Mouse (Mus musculus): ENCODE measurements around the gene Ephb1. TPM values are rescaled to one million over a fixed set of nuclear protein-coding genes. Genes with fewer than 3 reads are reported as not detected.

Gene Ephb1
- total RNA-seq, 2 experiments from 2014 or later: 47.3 to 50.4 TPM

DNA sequence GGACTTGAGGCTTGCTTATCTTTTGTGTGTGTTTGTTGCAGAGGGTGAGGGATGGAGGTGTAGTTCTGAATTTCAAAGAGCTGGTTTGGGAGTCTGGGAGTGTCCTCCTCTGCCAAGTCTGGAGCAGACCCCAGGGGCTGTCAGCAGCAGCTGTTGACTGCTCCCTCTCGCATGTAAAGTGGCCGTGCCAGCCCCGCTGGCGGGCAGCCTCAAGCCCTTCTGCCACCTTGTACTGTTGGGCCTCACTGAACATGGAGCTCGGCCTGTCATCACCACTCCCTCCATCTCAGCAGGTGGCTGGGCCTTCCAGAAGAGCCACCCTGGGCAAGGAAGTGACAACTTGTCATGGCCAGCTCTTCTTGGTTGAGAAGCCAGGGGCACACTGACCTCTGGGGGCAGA lies 415.5 kb downstream of the Ephb1 start:
- intact Hi-C loops (cut with DNase I): no loop called here
- DNase-seq: peak; percentile 99

DNA sequence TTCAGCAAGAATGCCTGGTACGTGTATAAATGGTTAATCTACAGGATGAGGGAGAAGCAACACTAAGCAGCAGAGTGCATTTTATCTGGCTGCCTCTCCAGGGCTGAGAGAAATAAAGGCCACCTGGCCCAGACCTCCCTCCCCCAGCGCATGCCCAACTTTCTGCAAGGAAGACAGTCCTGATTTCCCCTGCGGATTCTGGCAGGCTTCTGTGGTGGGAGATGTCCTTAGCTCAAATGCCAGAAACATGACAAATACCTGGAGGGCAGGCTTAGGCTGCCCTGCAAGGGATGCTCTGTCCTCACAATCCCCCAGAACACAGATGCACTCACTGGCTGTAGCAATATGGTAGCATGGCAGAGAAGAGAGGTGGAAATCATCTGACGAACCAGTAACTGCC lies 416.4 kb downstream of the Ephb1 start:
- peak; percentile 77 for DNase-seq
- intact Hi-C loops (cut with DNase I): no loop called here

DNA sequence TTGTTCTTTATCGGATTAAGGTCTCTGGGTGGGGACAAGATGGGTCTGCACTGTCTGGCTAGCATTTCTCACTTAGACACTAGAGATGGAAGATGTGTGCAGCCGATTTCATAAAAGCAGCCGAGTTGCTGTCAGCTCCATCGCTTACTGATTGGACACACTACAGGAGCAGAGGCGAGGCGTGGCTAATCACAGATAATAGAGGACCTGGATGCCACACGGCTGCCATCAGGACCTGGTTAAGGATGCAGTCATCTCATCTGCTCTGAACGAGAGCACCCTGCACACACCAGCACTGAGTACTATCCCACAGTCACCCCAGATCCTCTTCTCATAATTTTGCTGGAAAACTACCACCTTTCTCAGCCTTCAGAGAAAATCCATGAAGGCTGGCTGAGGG lies 419.6 kb downstream of the Ephb1 start:
- intact Hi-C loops (cut with DNase I): no loop called here

DNA sequence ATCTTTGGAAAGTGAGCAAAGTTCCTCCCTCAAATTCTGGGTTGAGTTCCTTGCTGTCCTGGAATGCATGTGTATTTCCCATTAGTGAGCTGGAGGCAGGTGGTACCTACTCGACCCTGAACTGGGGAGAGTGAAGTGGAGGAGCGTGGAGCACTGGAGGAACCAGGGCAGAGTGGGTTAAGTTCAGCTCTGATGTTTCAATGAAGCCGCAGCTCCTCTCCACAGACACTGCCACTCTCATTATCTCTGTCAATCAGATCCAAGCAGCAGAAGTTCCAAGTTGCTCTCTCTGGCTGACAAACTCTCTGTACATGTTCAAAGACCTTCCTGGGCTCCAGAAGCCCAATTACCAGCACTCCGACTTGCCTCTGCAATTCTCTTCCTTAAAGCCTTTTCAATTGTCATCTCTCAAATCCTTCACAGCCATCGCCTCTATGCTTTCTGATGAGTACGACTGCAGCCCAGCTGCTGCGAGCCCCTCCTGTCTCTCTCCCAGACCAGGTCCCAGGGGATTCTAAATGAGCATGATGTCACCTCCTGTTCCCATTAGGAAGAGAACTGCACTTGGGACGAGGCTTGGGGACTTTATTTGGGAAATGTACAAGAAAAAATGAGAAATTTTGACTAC lies 420.4 kb downstream of the Ephb1 start:
- peak; percentile 35 for DNase-seq
- intact Hi-C loops (cut with DNase I): no loop called here

More for the DNA sequence above, 419.6 kb downstream of the Ephb1 start:
- peak; percentile 26 for DNase-seq

DNA sequence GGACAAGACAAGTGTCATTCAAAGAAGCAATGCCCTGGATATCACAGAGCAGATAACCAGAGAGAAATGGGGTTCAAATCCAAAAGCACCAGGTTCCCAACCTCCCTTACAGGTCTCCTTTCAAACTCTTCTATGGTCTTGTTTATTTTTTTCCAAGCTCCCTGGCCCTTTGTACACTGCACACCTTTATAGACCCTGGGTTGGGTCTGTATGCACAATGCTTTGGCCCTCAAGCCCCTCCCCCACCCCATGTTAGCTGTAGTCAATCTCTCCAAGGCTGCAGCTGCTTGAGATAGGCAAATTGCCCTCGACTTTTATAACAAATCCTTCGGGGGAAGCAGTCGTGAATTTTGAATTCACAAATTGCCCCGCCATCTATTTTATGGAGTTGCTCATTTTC lies 429.7 kb downstream of the Ephb1 start:
- DNase-seq: no peak
- intact Hi-C loops (cut with DNase I): no loop called here

DNA sequence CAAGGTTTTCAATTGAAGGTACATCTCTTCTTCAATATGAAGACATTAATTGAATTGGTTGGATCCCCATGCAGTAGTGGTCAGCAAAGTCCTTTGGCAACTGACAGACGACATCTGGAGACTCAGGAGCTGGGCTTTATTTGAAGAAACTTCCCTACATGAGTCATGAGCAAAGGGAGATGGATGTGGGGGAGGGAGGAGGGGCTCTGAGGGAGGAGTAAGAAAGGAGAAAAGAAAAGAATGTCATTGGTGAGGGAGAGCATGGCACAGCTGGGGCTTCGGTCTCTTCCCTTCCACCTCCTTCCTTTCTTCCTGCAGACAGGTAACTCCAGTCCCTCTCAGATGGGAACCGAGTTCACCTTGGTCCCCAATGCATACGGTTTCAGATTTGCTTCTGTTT lies 431.6 kb downstream of the Ephb1 start:
- DNase-seq: no peak
- intact Hi-C loops (cut with DNase I): no loop called here

DNA sequence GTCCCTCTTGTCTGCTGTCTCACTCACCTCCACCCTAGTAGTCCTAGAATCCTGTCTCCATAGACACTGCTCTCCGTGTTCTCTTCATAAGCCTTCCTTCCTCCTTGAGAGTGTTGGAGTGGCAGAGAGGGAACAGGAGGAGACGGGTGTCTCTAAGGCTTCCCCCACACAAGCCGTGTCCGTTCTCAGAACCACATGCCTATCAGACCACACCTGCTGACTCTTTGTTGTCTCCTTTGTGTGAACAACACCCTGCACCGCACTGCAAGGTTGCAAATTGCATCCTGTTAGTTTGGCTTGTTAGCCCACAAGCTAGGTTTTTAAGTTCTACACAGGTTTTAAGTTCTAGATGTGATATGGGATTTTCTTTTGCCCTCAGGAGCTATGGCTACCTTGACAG lies 435.2 kb downstream of the Ephb1 start:
- intact Hi-C loops (cut with DNase I): no loop called here
- no peak for DNase-seq

DNA sequence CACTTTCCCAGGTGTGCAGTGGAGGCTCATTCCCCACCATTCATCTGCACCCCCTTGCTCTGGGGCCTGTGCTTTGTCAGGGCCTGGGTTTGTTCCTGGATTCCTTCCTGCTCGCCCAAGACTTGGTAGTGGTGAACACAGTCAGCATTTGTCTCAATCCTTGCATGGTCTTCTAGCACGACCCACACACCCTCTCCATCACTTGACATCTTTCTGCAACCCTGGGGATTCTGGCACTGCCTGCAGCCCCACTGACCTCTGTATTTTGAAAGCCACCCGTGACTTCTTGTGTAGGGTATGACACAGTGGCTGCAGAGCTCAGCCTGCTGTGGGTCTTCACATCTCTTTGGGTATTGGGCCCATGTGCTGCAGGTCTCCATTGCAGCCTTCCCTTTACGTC lies 435.7 kb downstream of the Ephb1 start:
- intact Hi-C loops (cut with DNase I): no loop called here
- DNase-seq: no peak

DNA sequence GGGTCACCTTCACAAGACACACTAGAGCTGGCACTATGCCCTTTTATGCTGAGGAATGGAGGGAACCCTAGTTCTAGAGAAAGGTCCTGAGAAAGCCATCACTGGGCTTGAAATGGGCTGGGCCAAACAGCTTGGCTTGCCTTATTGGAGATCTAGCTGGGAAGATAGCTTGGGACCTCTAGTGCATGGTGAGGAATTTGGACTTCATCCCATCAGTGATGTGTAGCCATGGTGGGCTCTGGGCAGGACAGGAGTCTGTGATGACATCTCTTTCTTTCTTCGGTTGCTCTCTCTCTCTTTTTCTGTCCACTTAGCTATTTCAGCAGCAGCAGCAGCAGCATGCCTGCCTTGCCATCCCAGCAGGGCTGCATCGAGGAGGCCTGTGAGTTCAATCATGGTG lies 439.4 kb downstream of the Ephb1 start:
- DNase-seq: no peak
- intact Hi-C loops (cut with DNase I): no loop called here

DNA sequence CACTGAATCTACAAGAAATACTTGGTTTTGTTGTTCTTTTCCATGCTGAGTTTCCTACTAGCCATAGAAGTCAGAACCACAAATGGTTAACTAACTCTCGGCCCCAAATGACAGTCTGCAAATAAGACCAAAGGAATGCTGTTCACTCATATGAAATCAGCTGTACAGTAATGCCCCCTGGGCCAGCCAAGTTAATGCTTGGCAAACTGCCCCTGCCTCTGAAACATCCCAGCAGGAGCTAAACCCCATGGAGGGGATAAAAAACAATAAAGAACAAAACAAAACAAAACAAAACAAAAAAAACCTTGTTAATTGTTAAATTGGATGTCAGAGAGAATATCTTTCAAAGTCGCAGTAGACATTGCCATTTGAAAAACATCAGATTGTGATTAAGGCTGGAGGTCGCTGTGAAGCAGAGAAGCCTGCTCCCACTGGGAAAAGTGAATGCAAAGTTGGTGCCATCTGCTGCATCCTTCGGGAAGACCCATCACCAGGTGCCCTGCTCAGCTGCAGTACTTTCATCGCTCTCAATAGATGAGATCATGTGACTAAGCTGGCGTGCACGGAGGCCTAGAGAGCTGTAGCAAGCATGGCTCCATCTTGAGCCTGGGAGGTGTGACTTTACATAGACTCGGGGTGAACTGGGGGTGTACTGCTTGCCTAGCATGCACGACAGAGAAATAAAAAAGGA lies 443.2 kb downstream of the Ephb1 start:
- intact Hi-C loops (cut with DNase I): no loop called here
- DNase-seq: peak; percentile 58

DNA sequence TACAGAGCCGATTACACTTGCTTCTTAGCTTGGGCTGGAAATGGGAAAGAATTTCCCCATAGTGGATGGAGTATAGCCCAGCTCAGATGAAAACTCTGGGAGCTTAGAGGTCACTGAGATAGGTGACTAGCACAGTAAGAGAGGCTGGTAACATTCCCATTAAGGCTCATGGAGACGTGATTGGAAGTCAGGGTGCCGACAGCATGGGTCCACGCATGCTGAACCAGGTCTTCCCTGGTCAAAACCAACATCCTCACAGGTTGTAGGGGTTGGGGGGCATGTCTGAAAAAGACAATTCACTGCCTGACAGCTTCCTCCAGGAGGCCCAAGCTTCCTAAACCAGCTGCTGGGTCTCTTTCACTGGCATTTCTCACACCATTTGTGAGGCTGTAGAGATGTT lies 445.0 kb downstream of the Ephb1 start:
- intact Hi-C loops (cut with DNase I): no loop called here
- DNase-seq: no peak

DNA sequence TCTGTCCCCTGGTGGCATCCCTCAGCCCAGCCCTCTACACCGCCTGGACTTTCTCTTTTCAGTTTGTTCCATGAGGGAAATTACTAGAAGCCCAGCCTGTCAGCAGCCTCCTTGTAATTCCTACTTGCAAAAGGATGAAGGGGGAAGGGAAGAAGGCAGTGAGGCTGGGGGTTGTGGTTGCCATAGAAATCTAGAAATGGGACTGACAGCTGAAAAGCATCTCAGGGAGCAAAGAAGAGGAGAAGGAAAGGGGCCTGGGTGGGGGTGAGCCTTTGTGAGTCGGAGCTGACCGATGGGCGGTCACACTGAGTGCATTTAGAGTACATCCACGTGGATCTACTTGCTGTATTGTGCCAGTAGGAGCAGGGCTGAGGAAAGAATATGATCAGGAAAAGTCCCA lies 445.6 kb downstream of the Ephb1 start:
- DNase-seq: peak; percentile 36
- intact Hi-C loops (cut with DNase I): no loop called here

DNA sequence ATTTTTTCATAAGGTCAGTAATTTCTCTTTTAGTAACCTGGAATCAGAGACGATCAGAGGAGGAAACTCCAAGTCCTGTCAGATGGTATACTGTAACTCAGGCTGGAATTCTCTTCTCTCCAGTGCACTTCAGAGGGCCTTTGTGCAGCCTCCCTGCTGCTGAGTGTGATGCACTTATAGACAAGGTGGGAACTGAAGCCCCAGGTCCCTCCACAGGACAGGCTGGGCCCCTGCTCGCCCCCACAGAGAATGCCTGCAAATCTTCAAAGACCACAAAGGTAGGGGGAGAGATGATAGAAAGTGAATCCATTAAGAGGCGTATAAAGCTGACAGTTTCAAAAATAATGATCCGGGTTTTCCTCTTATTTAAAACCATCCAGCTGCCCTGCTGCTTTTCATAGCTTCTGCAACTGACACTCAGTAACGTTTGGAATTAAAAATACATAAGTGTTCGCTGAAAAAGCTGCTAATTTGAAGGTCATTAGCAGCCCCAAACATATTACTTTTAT lies 446.7 kb downstream of the Ephb1 start:
- intact Hi-C loops (cut with DNase I): no loop called here
- no peak for DNase-seq

DNA sequence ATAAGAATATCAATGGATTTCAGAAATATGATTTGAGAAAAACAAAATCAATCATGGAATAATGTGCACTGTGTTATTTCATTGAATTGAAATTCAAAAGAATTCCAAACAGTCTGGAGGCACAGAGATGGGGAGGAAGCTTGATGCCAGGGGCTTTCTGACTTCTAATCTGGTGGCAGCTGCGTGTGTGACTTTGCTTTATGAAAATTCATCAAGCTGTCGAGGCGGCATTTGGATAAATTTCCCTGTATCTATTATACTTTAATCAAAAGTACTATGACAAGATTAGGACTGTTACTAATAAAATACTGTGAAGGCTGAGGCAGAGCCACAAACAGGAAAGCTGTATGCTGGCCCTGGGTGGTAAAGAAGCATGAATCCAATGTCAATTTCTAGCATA lies 451.1 kb downstream of the Ephb1 start:
- intact Hi-C loops (cut with DNase I): no loop called here
- no peak for DNase-seq

DNA sequence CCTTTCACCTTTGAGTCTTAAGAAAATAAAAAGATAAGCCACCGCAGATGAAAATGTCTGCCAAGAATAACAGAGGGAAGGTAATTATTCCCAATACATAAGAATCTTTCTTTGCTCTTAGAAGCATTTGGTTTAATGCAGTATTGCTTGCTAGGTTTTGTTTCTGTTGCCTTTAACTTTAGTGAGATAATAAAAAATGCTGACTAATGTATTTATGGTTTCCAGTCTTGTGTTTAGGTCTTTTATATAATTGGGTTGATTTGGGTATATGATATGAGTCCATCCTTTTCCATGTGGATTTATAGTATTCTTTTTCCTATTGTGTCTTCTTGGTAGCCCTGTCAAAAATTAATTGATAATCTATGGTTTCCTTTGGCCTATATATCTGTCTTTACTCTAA lies 456.6 kb downstream of the Ephb1 start:
- intact Hi-C loops (cut with DNase I): no loop called here
- DNase-seq: no peak

DNA sequence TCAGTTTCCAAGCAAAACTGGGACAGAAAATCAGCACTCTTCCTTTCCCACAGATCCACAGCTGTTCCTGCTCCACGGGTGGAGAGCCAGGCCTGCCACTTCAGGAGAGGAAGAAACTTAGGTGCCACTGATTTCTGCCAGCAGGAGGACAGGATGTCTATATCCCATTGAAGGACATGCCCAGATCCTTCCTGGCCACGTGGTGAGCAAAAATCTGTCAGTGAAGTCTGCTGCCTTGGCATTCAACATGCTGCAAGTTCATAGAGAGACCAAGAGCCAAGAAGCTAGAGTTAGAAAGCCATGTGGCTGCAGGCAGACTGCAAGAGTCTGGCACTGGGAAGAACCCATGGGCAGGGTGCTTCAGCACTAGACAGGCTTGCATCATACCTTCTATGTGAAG lies 471.2 kb downstream of the Ephb1 start:
- peak; percentile 55 for DNase-seq
- intact Hi-C loops (cut with DNase I): no loop called here

DNA sequence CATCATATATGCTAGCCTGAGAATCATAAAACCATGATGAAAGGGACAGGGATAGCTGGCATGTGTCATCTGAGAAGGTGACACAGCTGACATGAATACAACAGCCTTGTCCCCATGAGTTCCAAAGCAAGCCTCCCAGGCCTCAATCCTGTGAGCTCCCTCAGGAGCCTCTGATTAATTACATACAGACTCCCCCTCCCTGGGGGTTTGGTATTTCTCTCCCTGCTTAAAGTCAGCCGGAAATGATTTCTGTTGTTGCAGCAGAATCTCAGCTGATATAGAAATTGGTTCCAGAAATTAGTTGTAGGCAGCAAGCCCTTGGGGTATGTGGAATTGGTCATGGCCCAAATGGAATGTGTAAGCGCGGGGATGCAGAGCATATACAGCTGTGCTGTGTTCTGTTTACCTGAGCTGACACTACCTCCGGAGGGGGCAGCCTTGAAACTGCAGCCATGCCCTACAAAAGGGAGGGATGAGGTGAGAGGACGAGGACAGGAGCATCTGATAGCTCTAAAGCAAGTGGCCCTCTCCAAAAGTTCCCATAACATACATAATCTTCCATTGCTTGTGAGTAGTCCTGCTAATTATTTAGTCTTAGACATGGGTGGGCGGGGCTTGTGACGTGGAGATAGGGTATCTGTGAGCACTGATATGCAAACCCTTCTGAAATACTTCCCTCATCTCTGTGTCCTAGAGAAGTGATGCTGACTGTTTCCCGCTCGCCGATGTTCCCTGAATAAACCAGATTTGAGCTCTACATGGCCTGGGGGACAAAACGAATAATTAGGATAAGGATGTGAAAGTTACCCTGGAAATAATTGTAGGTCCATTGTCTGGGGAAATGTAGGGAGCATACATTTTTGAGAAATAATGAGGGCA lies 477.1 kb downstream of the Ephb1 start:
- no peak for DNase-seq
- intact Hi-C loops (cut with DNase I): no loop called here

DNA sequence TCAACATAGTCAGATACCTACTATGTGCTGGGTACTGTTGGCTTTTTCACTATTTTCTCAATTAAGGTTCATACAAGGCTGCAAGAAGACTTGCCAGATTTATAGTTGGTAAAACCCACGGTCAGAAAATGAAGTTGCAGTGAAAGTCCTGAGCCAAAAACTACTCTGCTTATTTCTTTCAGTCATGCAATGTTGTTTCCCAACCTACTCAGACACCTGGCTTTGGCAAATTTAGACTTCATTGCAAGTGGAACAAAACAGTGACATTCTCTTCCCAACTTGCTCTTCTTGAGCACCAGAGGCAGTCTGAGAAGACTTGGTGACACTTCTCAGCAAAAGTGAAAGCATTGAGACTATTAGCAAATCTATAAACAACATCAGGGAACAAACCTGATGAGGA lies 479.2 kb downstream of the Ephb1 start:
- no peak for DNase-seq
- intact Hi-C loops (cut with DNase I): no loop called here
